Mouse (Mus musculus) mature B cell (primary cell): ENCODE data around the gene Gria1.

Experiments used
- in situ Hi-C: fragments of 300-500 bp; cut with MboI; formaldehyde crosslinking; loops from 2 replicates; pipeline ENCODE4 v1.14.3; 2019

The Gria1 gene

GRCm38 (mm10) chr11:57298263-57298662, 287.1 kb downstream of the Gria1 start:
- in situ Hi-C loops: no loop called here

- in situ Hi-C loops: no loop called here
These were observed 287.5 kb downstream of the Gria1 start for GRCm38 (mm10) chr11:57298665-57299064.

GRCm38 (mm10) chr11:57303602-57304001, 292.4 kb downstream of the Gria1 start:
- in situ Hi-C loops: no loop called here

GRCm38 (mm10) chr11:57306116-57306515, 294.9 kb downstream of the Gria1 start:
- in situ Hi-C loops: no loop called here

- in situ Hi-C loops: no loop called here
These were observed 295.7 kb downstream of the Gria1 start for GRCm38 (mm10) chr11:57306892-57307291.

GRCm38 (mm10) chr11:57317063-57317462, 305.9 kb downstream of the Gria1 start:
- in situ Hi-C loops: no loop called here

- in situ Hi-C loops: no loop called here
These were observed 306.3 kb downstream of the Gria1 start for GRCm38 (mm10) chr11:57317478-57317877.

- in situ Hi-C loops: no loop called here
These were observed 308.2 kb downstream of the Gria1 start for GRCm38 (mm10) chr11:57319374-57319773.

GRCm38 (mm10) chr11:57324099-57324498, 312.9 kb downstream of the Gria1 start:
- in situ Hi-C loops: no loop called here
